Mouse (Mus musculus) midbrain, embryonic 12.5 days (tissue): Measurements from ENCODE around the gene Ada. TPM values are rescaled to one million over a fixed set of nuclear protein-coding genes. Genes with fewer than 3 reads are reported as not detected.

Experiments
- ATAC-seq: fragments of 200-750 bp; cut with Nextera tagmentation; 2 replicates; pipeline ENCODE4 v1.8.0; 2017; ENCODE audit warnings: low read depth, moderate TSS enrichment, moderate library complexity; ENCODE audit not compliant: low FRiP score
- H3K27ac ChIP-seq: fragments of 300-500 bp; sonication (generic); replicated peaks from 2 replicates; pipeline ENCODE4 v1.5.1; 2016; ENCODE audit warnings: mild to moderate bottlenecking
- H3K27me3 ChIP-seq: fragments of 300-500 bp; sonication (generic); 2 replicates; pipeline ENCODE4 v1.6.1; 2016; ENCODE audit warnings: mild to moderate bottlenecking
- H3K36me3 ChIP-seq: fragments of 300-500 bp; sonication (generic); 2 replicates; pipeline ENCODE4 v1.6.1; 2016
- H3K4me1 ChIP-seq: fragments of 300-500 bp; sonication (generic); 2 replicates; pipeline ENCODE4 v1.6.1; 2016
- H3K4me2 ChIP-seq: fragments of 300-500 bp; sonication (generic); replicated peaks from 2 replicates; pipeline ENCODE4 v1.6.1; 2016; ENCODE audit warnings: mild to moderate bottlenecking, moderate library complexity
- H3K4me3 ChIP-seq: fragments of 300-500 bp; sonication (generic); 2 replicates; pipeline ENCODE4 v1.5.1; 2016; ENCODE audit warnings: mild to moderate bottlenecking
- H3K9ac ChIP-seq: fragments of 300-500 bp; sonication (generic); replicated peaks from 2 replicates; pipeline ENCODE4 v1.6.1; 2016; ENCODE audit warnings: mild to moderate bottlenecking, moderate library complexity
- H3K9me3 ChIP-seq: fragments of 300-500 bp; sonication (generic); 2 replicates; pipeline ENCODE4 v1.6.1; 2016; ENCODE audit warnings: mild to moderate bottlenecking
- WGBS: fragments of 180-500 bp; shearing (Covaris S2); methylation state at CpG from one replicate; pipeline ENCODE4 v1.1.7; 2016; 5-methylcytosine and 5-hydroxymethylcytosine counted together
- polyA plus RNA-seq: library from polyadenylated mRNA; unstranded; fragments of >200 nt; fragmentation: Nextera tagmentation; extraction: Ambion mirVana; gene quantifications from 2 replicates; pipeline ENCODE4 v1.2.1, GENCODE M21; 2016

The Ada gene
- polyA plus RNA-seq = 4.7 and 5.2 TPM in 2 replicates

DNA sequence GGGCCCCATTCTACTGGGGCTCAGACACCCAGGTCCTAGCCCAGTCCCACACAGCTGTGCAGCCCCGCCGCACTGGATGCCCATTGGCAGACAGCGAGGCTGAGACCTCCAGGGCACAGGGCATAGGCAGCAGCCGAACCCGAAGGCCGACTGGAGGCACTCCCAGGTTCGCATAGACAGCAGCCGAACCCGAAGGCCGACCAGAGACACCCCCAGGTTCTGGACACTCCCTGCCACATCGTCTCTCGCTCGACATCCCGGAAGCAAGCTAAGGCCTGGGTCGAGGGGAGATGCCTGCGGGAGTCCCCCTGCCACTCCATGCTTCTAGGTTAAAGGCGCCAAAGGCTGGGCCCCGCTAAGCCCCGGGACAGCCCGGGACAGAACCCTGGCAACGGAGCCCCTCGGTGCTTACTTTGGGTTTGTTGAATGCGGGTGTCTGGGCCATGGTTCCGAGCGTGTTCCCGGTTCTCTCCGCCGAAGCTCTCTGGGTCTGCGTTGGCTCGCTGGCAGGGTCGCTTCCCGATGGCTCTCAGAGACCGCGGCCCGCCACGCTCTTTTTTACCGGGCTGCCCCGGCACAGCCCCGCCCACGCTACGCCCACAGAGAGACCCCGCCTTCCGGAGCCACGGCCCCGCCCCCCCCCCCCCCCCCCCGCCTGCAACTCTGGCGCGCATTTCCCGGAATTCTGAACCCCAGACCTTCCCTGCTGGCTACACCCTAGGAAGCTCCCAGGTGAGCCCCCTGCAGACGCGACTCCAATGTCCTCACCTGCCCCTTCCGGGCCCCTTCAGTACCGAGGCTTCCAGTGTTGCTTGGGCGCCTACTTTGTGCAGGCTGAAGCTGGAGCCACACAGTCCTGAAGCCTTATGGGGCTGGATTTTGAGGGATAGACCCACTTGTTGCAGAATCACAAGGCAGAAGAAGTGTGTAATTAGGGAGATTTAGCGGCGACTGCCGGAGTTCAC lies at the start of gene Ada:
Gene Ada (minus strand): TSS at position 593 of the 965 bp plus-strand sequence.
- WGBS = 1% methylated on average over 51 of the region's 57 CpGs
- H3K27me3 ChIP-seq = peaks cover 55% of the 10 kb centered on the region
- peak within 1 kb of the TSS; percentile 68 for H3K9ac ChIP-seq
- peak within 1 kb of the TSS; percentile 58 for H3K4me3 ChIP-seq
- no peak within 1 kb of the TSS for H3K27ac ChIP-seq
- H3K9me3 ChIP-seq = no peaks in the 10 kb centered on the region
- peak within 1 kb of the TSS; percentile 96 for H3K4me2 ChIP-seq
- no peaks in the 10 kb centered on the region for H3K36me3 ChIP-seq
- peak; percentile 87 for ATAC-seq
- peaks cover 16% of the 10 kb centered on the region; the same call in 1 of the 2 replicates for H3K4me1 ChIP-seq

GRCm38 (mm10) chr2:163798411-163798810 lies 48.4 kb upstream of the Ada start:
- H3K27ac ChIP-seq = no peak overlapping the region
- no peaks in the 10 kb centered on the region for H3K4me1 ChIP-seq
- no peak overlapping the region for H3K9ac ChIP-seq
- 73% methylated on average over 7 of the region's 7 CpGs for WGBS
- H3K4me2 ChIP-seq = no peak overlapping the region
- no peaks in the 10 kb centered on the region for H3K36me3 ChIP-seq
- ATAC-seq = no peak
- H3K9me3 ChIP-seq = no peaks in the 10 kb centered on the region
- no peak overlapping the region for H3K4me3 ChIP-seq
- H3K27me3 ChIP-seq = no peaks in the 10 kb centered on the region

DNA sequence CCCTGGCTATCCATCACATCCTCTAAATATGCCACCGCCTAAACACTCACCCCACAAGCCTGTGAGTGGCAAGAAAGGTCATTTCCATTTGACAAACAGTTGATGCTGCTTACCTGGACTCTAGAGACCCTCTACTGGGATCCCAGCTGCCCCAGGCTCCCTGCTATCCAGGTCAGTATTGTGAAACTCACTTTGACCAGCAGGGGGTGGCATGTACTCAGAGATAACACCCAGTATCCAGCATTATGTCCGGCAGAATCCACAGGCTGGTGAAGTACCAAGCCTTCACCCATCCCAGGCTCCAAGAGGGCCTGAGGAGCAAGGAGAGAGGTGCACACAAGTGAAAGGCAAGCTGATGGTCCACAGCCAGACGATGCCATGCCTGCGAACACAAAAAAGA lies 38.4 kb upstream of the Ada start:
- Histone ChIP-seq H3K4me1 (no peaks in the 10 kb centered on the region), H3K27ac (no peak overlapping the region), H3K4me3 (no peak overlapping the region), H3K9ac (no peak overlapping the region), H3K4me2 (no peak overlapping the region), H3K9me3 (no peaks in the 10 kb centered on the region), H3K27me3 (peaks cover 9% of the 10 kb centered on the region; the same call in 1 of the 2 replicates), H3K36me3 (no peaks in the 10 kb centered on the region)
- WGBS = 81% methylated on average over 4 of the region's 4 CpGs
- ATAC-seq = no peak

GRCm38 (mm10) chr2:163787709-163788108 lies 37.7 kb upstream of the Ada start:
- Histone ChIP-seq H3K36me3 (no peaks in the 10 kb centered on the region), H3K4me3 (no peak overlapping the region), H3K27ac (no peak overlapping the region), H3K27me3 (peaks cover 11% of the 10 kb centered on the region; the same call in 1 of the 2 replicates), H3K9me3 (no peaks in the 10 kb centered on the region), H3K4me1 (no peaks in the 10 kb centered on the region), H3K9ac (no peak overlapping the region), H3K4me2 (no peak overlapping the region)
- no peak for ATAC-seq
- WGBS = 45% methylated on average over 3 of the region's 3 CpGs

DNA sequence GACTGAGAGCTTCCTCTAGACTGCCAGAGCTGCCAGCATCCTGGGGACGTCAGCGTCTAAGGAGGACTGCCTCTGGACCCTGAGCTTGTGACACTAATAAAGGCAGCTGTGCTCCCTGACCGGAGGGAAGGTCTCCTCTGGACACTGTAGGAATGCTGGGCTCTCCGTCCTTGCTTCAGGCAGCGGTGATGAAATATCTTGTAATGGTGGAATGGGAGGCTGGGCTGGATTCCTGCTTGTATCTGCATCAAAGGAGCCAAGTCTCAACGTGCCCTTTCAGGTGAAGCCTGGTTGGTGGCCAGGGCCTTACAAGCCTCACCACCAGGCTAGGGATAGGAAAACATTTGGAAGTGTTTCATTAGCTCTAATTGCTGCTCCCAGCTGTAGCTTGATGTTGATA lies 37.0 kb upstream of the Ada start:
- H3K27ac ChIP-seq = no peak overlapping the region
- H3K4me1 ChIP-seq = no peaks in the 10 kb centered on the region
- no peaks in the 10 kb centered on the region for H3K36me3 ChIP-seq
- no peak for ATAC-seq
- no peaks in the 10 kb centered on the region for H3K9me3 ChIP-seq
- H3K4me3 ChIP-seq = no peak overlapping the region
- WGBS = 89% methylated on average over 6 of the region's 6 CpGs
- no peak overlapping the region for H3K9ac ChIP-seq
- H3K4me2 ChIP-seq = no peak overlapping the region
- H3K27me3 ChIP-seq = peaks cover 15% of the 10 kb centered on the region; the same call in 1 of the 2 replicates

- no peak overlapping the region for H3K27ac ChIP-seq
- no peak overlapping the region for H3K4me2 ChIP-seq
- H3K27me3 ChIP-seq = peaks cover 39% of the 10 kb centered on the region
- H3K4me1 ChIP-seq = 0 out of 2 replicates have a peak, but pooled peaks cover under 1% of the 10 kb centered on the region
- 81% methylated on average over 4 of the region's 4 CpGs for WGBS
- H3K9me3 ChIP-seq = no peaks in the 10 kb centered on the region
- no peaks in the 10 kb centered on the region for H3K36me3 ChIP-seq
- H3K4me3 ChIP-seq = no peak overlapping the region
- H3K9ac ChIP-seq = no peak overlapping the region
- ATAC-seq = no peak
Measured at GRCm38 (mm10) chr2:163783901-163784300, 33.9 kb upstream of the Ada start.

DNA sequence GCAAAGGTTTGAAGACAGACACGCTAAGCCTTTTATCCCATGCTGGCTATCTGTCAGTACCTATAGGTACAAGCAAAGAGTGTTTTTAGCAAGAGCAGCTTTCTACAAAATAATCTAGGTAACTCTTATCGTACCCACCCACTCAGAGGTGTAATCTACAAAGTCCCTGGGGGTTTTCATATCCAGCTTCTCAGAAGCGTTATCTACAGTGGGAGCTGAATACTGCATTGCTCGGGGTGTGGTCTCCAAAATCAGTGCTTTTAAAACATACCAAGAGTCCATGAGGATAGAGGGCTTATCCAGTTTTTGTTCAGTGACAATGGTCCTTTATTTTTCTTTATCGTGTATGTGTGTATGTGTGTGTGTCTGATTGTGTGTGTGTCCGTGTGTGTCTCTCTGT lies 33.3 kb upstream of the Ada start:
- Histone ChIP-seq H3K9ac (no peak overlapping the region), H3K4me2 (no peak overlapping the region), H3K36me3 (no peaks in the 10 kb centered on the region), H3K27me3 (peaks cover 45% of the 10 kb centered on the region), H3K4me1 (0 out of 2 replicates have a peak, but pooled peaks cover 4% of the 10 kb centered on the region), H3K4me3 (no peak overlapping the region), H3K27ac (no peak overlapping the region), H3K9me3 (no peaks in the 10 kb centered on the region)
- no peak for ATAC-seq
- WGBS = 92% methylated on average over 6 of the region's 6 CpGs

- no peak overlapping the region for H3K9ac ChIP-seq
- ATAC-seq = no peak
- H3K36me3 ChIP-seq = no peaks in the 10 kb centered on the region
- peaks cover 60% of the 10 kb centered on the region for H3K27me3 ChIP-seq
- H3K9me3 ChIP-seq = no peaks in the 10 kb centered on the region
- H3K4me1 ChIP-seq = peaks cover 22% of the 10 kb centered on the region
- H3K27ac ChIP-seq = no peak overlapping the region
- H3K4me2 ChIP-seq = no peak overlapping the region
- H3K4me3 ChIP-seq = no peak overlapping the region
- WGBS = 62% methylated on average over 4 of the region's 4 CpGs
Measured at GRCm38 (mm10) chr2:163778896-163779295, 28.9 kb upstream of the Ada start.

- 0% methylated on average over 2 of the region's 2 CpGs for WGBS
- ATAC-seq = no peak
- peaks cover 71% of the 10 kb centered on the region for H3K27me3 ChIP-seq
Measured at GRCm38 (mm10) chr2:163777061-163777460, 27.0 kb upstream of the Ada start.

GRCm38 (mm10) chr2:163776661-163777060 lies 26.6 kb upstream of the Ada start:
- no peak overlapping the region for H3K27ac ChIP-seq
- H3K4me3 ChIP-seq = no peak overlapping the region
- ATAC-seq = no peak
- H3K9ac ChIP-seq = no peak overlapping the region
- WGBS = 9% methylated on average over 13 of the region's 13 CpGs
- peaks cover 22% of the 10 kb centered on the region for H3K4me1 ChIP-seq
- H3K27me3 ChIP-seq = peaks cover 74% of the 10 kb centered on the region
- no peaks in the 10 kb centered on the region for H3K36me3 ChIP-seq
- H3K4me2 ChIP-seq = no peak overlapping the region
- H3K9me3 ChIP-seq = no peaks in the 10 kb centered on the region

More at GRCm38 (mm10) chr2:163777061-163777460, 27.0 kb upstream of the Ada start:
- H3K9me3 ChIP-seq = no peaks in the 10 kb centered on the region
- no peak overlapping the region for H3K4me2 ChIP-seq
- no peaks in the 10 kb centered on the region for H3K36me3 ChIP-seq
- no peak overlapping the region for H3K27ac ChIP-seq
- peaks cover 22% of the 10 kb centered on the region for H3K4me1 ChIP-seq
- no peak overlapping the region for H3K4me3 ChIP-seq
- no peak overlapping the region for H3K9ac ChIP-seq

- Histone ChIP-seq H3K36me3 (no peaks in the 10 kb centered on the region), H3K9me3 (no peaks in the 10 kb centered on the region), H3K4me2 (no peak overlapping the region), H3K9ac (no peak overlapping the region), H3K4me3 (no peak overlapping the region), H3K27me3 (peaks cover 37% of the 10 kb centered on the region), H3K27ac (no peak overlapping the region), H3K4me1 (no peaks in the 10 kb centered on the region)
- ATAC-seq = no peak
- 90% methylated on average over 8 of the region's 8 CpGs for WGBS
Measured at GRCm38 (mm10) chr2:163770731-163771130, 20.7 kb upstream of the Ada start.

- H3K9ac ChIP-seq = no peak overlapping the region
Measured at GRCm38 (mm10) chr2:163766890-163767289, 16.9 kb upstream of the Ada start.

More at GRCm38 (mm10) chr2:163766890-163767289, 16.9 kb upstream of the Ada start:
- ATAC-seq = no peak
- Histone ChIP-seq H3K27ac (no peak overlapping the region), H3K36me3 (no peaks in the 10 kb centered on the region), H3K4me3 (no peak overlapping the region), H3K27me3 (peaks cover 17% of the 10 kb centered on the region), H3K4me2 (no peak overlapping the region), H3K4me1 (no peaks in the 10 kb centered on the region), H3K9me3 (no peaks in the 10 kb centered on the region)
- WGBS = 73% methylated on average over 1 of the region's 1 CpGs
